Mouse (Mus musculus): ENCODE measurements around the gene Depdc1b. TPM values are rescaled to one million over a fixed set of nuclear protein-coding genes. Genes with fewer than 3 reads are reported as not detected.

The Depdc1b gene
- total RNA-seq, 2 experiments from 2014 or later: 0.95 to 1.7 TPM

GRCm38 (mm10) chr13:108403197-108403596 lies 87.1 kb downstream of the Depdc1b start:
- DNase-seq (ENCODE audit: extremely low spot score in 1 of 2, low spot score in 2 of 2): no peak
- intact Hi-C loops (cut with DNase I): no loop called here

- DNase-seq (ENCODE audit: extremely low spot score in 1 of 2, low spot score in 2 of 2): no peak
- intact Hi-C loops (cut with DNase I): no loop called here
Observed at GRCm38 (mm10) chr13:108404372-108404771, 88.2 kb downstream of the Depdc1b start.

GRCm38 (mm10) chr13:108415464-108415863 lies 99.3 kb downstream of the Depdc1b start:
- no peak for DNase-seq (ENCODE audit: extremely low spot score in 1 of 2, low spot score in 2 of 2)
- intact Hi-C loops (cut with DNase I): no loop called here

- no peak for DNase-seq (ENCODE audit: extremely low spot score in 1 of 2, low spot score in 2 of 2)
- intact Hi-C loops (cut with DNase I): no loop called here
Observed at GRCm38 (mm10) chr13:108418741-108419507, 102.8 kb downstream of the Depdc1b start.

- no peak for DNase-seq (ENCODE audit: extremely low spot score in 1 of 2, low spot score in 2 of 2)
- intact Hi-C loops (cut with DNase I): no loop called here
Observed at GRCm38 (mm10) chr13:108426322-108426721, 110.2 kb downstream of the Depdc1b start.

GRCm38 (mm10) chr13:108428809-108429208 lies 112.7 kb downstream of the Depdc1b start:
- no peak for DNase-seq (ENCODE audit: extremely low spot score in 1 of 2, low spot score in 2 of 2)
- intact Hi-C loops (cut with DNase I): no loop called here

GRCm38 (mm10) chr13:108429623-108430022 lies 113.5 kb downstream of the Depdc1b start:
- no peak for DNase-seq (ENCODE audit: extremely low spot score in 1 of 2, low spot score in 2 of 2)
- intact Hi-C loops (cut with DNase I): no loop called here

GRCm38 (mm10) chr13:108431776-108432175 lies 115.6 kb downstream of the Depdc1b start:
- intact Hi-C loops (cut with DNase I): no loop called here
- DNase-seq (ENCODE audit: extremely low spot score in 1 of 2, low spot score in 2 of 2): no peak

- no peak for DNase-seq (ENCODE audit: extremely low spot score in 1 of 2, low spot score in 2 of 2)
- intact Hi-C loops (cut with DNase I): no loop called here
Observed at GRCm38 (mm10) chr13:108435687-108436086, 119.6 kb downstream of the Depdc1b start.

- intact Hi-C loops (cut with DNase I): no loop called here
- no peak for DNase-seq (ENCODE audit: extremely low spot score in 1 of 2, low spot score in 2 of 2)
Observed at GRCm38 (mm10) chr13:108437424-108437823, 121.3 kb downstream of the Depdc1b start.

- intact Hi-C loops (cut with DNase I): no loop called here
- DNase-seq (ENCODE audit: extremely low spot score in 1 of 2, low spot score in 2 of 2): no peak
Observed at GRCm38 (mm10) chr13:108439012-108439411, 122.9 kb downstream of the Depdc1b start.

GRCm38 (mm10) chr13:108448348-108448931 lies 132.3 kb downstream of the Depdc1b start:
- intact Hi-C loops (cut with DNase I): no loop called here
- no peak for DNase-seq (ENCODE audit: extremely low spot score in 1 of 2, low spot score in 2 of 2)

- DNase-seq (ENCODE audit: extremely low spot score in 1 of 2, low spot score in 2 of 2): peak in 1 of 2 experiments; percentile 23
- intact Hi-C loops (cut with DNase I): no loop called here
Observed at GRCm38 (mm10) chr13:108449116-108450097, 133.3 kb downstream of the Depdc1b start, which contains the start of gene Pde4d. TSS of gene Pde4d (plus strand) at chr13:108449948.

GRCm38 (mm10) chr13:108451122-108451521 lies 135.0 kb downstream of the Depdc1b start:
- no peak for DNase-seq (ENCODE audit: extremely low spot score in 1 of 2, low spot score in 2 of 2)
- intact Hi-C loops (cut with DNase I): no loop called here

- DNase-seq (ENCODE audit: extremely low spot score in 1 of 2, low spot score in 2 of 2): no peak
- intact Hi-C loops (cut with DNase I): no loop called here
Observed at GRCm38 (mm10) chr13:108453064-108453919, 137.2 kb downstream of the Depdc1b start.

Data from left cerebral cortex, postnatal 10 days (tissue).